Mouse (Mus musculus) lung, adult 2 months (tissue): ENCODE results near the gene Wdcp.

Experiments used
- CTCF ChIP-seq: fragments of 200-500 bp; IDR thresholded peaks from 2 replicates; pipeline ENCODE4 v1.5.1; 2011; ENCODE audit warnings: mild to moderate bottlenecking, low read length, control low read depth; ENCODE audit not compliant: insufficient read depth
- POLR2A ChIP-seq: fragments of 200-500 bp; IDR thresholded peaks from 2 replicates; pipeline ENCODE4 v1.6.1; 2011; ENCODE audit warnings: low read depth, mild to moderate bottlenecking, control low read depth, low read length, borderline replicate concordance; ENCODE audit errors: extremely low read depth

- no peak for TF ChIP-seq CTCF
- no peak for TF ChIP-seq POLR2A
Measured at GRCm38 (mm10) chr12:4816680-4817360, 26.3 kb upstream of the Wdcp start.
